Mouse (Mus musculus): Measurements from ENCODE around the gene Casz1. TPM values are rescaled to one million over a fixed set of nuclear protein-coding genes. Genes with fewer than 3 reads are reported as not detected.

Casz1 gene
- total and polyA plus RNA-seq, 2 experiments from 2014 or later, result 2.3 to 6.3 TPM

GRCm38 (mm10) chr4:148853057-148853456 is 48.8 kb downstream of the Casz1 start:
- H3K27me3 ChIP-seq (ENCODE audit: insufficient read depth, low read length), result peaks cover 30% of the 10 kb centered on the region; the same call in 1 of the 2 replicates
- DNase-seq (ENCODE audit: low spot score), result no peak
- H3K4me2 ChIP-seq (ENCODE audit: low read depth, low read length), result no peak overlapping the region

GRCm38 (mm10) chr4:148854093-148854492 is 49.9 kb downstream of the Casz1 start:
- Histone ChIP-seq H3K27me3 (ENCODE audit: insufficient read depth, low read length) (peaks cover 40% of the 10 kb centered on the region), H3K9me3 (ENCODE audit: low read length) (no peaks in the 10 kb centered on the region), H3K9ac (replicated peaks; ENCODE audit: low read length) (no peak overlapping the region), H3K4me3 (ENCODE audit: low read length) (no peak overlapping the region), H3K36me3 (ENCODE audit: insufficient read depth, low read length) (no peaks in the 10 kb centered on the region), H3K4me2 (ENCODE audit: low read depth, low read length) (no peak overlapping the region), H3K4me1 (ENCODE audit: insufficient read depth, low read length) (no peaks in the 10 kb centered on the region), H3K27ac (no peak overlapping the region)
- ATAC-seq (no peak), DNase-seq (ENCODE audit: low spot score) (no peak)
- WGBS, result 29% methylated on average over 2 of the region's 2 CpGs
- TF ChIP-seq CTCF (IDR thresholded peaks at IDR 0.05; ENCODE audit: low read depth), result no peak

More at GRCm38 (mm10) chr4:148853057-148853456, 48.8 kb downstream of the Casz1 start:
- no peak overlapping the region for H3K27ac ChIP-seq
- H3K36me3 ChIP-seq (ENCODE audit: insufficient read depth, low read length), result no peaks in the 10 kb centered on the region
- no peaks in the 10 kb centered on the region for H3K4me1 ChIP-seq (ENCODE audit: insufficient read depth, low read length)
- H3K4me3 ChIP-seq (ENCODE audit: low read length), result no peak overlapping the region
- no peak for ATAC-seq
- TF ChIP-seq CTCF (IDR thresholded peaks at IDR 0.05; ENCODE audit: low read depth), result no peak
- no peak overlapping the region for H3K9ac ChIP-seq (replicated peaks; ENCODE audit: low read length)
- WGBS, result 75% methylated on average over 4 of the region's 4 CpGs
- H3K9me3 ChIP-seq (ENCODE audit: low read length), result no peaks in the 10 kb centered on the region

- no peak overlapping the region for H3K4me3 ChIP-seq (ENCODE audit: low read length)
- no peak overlapping the region for H3K9ac ChIP-seq (replicated peaks; ENCODE audit: low read length)
- no peaks in the 10 kb centered on the region for H3K36me3 ChIP-seq (ENCODE audit: insufficient read depth, low read length)
- ATAC-seq (no peak), DNase-seq (ENCODE audit: low spot score) (no peak)
- TF ChIP-seq CTCF (IDR thresholded peaks at IDR 0.05; ENCODE audit: low read depth), result no peak
- no peak overlapping the region for H3K4me2 ChIP-seq (ENCODE audit: low read depth, low read length)
- H3K27me3 ChIP-seq (ENCODE audit: insufficient read depth, low read length), result peaks cover 44% of the 10 kb centered on the region
- H3K27ac ChIP-seq, result no peak overlapping the region
- no peaks in the 10 kb centered on the region for H3K9me3 ChIP-seq (ENCODE audit: low read length)
- WGBS, result 74% methylated on average over 5 of the region's 5 CpGs
- H3K4me1 ChIP-seq (ENCODE audit: insufficient read depth, low read length), result peaks cover 4% of the 10 kb centered on the region; the same call in 1 of the 2 replicates
Measured at GRCm38 (mm10) chr4:148855527-148855926, 51.3 kb downstream of the Casz1 start.

- Histone ChIP-seq H3K9me3 (ENCODE audit: low read length) (no peaks in the 10 kb centered on the region), H3K4me3 (ENCODE audit: low read length) (no peak overlapping the region), H3K9ac (replicated peaks; ENCODE audit: low read length) (no peak overlapping the region), H3K36me3 (ENCODE audit: insufficient read depth, low read length) (no peaks in the 10 kb centered on the region), H3K4me1 (ENCODE audit: insufficient read depth, low read length) (peaks cover 4% of the 10 kb centered on the region; the same call in 1 of the 2 replicates), H3K27ac (no peak overlapping the region), H3K27me3 (ENCODE audit: insufficient read depth, low read length) (peaks cover 43% of the 10 kb centered on the region), H3K4me2 (ENCODE audit: low read depth, low read length) (no peak overlapping the region)
- WGBS, result 61% methylated on average over 4 of the region's 4 CpGs
- no peak for TF ChIP-seq CTCF (IDR thresholded peaks at IDR 0.05; ENCODE audit: low read depth)
- ATAC-seq, result no peak
- DNase-seq (ENCODE audit: low spot score), result no peak
Measured at GRCm38 (mm10) chr4:148856216-148856615, 52.0 kb downstream of the Casz1 start.

GRCm38 (mm10) chr4:148857398-148858084 is 53.3 kb downstream of the Casz1 start:
- Histone ChIP-seq H3K4me2 (ENCODE audit: low read depth, low read length) (no peak overlapping the region), H3K9ac (replicated peaks; ENCODE audit: low read length) (no peak overlapping the region), H3K9me3 (ENCODE audit: low read length) (no peaks in the 10 kb centered on the region), H3K27me3 (ENCODE audit: insufficient read depth, low read length) (peaks cover 50% of the 10 kb centered on the region), H3K36me3 (ENCODE audit: insufficient read depth, low read length) (no peaks in the 10 kb centered on the region), H3K27ac (no peak overlapping the region), H3K4me3 (ENCODE audit: low read length) (no peak overlapping the region), H3K4me1 (ENCODE audit: insufficient read depth, low read length) (peaks cover 4% of the 10 kb centered on the region; the same call in 1 of the 2 replicates)
- no peak for ATAC-seq
- DNase-seq (ENCODE audit: low spot score), result no peak
- WGBS, result 58% methylated on average over 13 of the region's 13 CpGs
- peak; percentile 40; the same call in 1 of the 2 replicates for TF ChIP-seq CTCF (IDR thresholded peaks at IDR 0.05; ENCODE audit: low read depth)

- Histone ChIP-seq H3K36me3 (ENCODE audit: insufficient read depth, low read length) (no peaks in the 10 kb centered on the region), H3K4me2 (ENCODE audit: low read depth, low read length) (no peak overlapping the region), H3K4me3 (ENCODE audit: low read length) (no peak overlapping the region), H3K9me3 (ENCODE audit: low read length) (no peaks in the 10 kb centered on the region), H3K9ac (replicated peaks; ENCODE audit: low read length) (no peak overlapping the region), H3K4me1 (ENCODE audit: insufficient read depth, low read length) (peaks cover 4% of the 10 kb centered on the region; the same call in 1 of the 2 replicates), H3K27ac (no peak overlapping the region), H3K27me3 (ENCODE audit: insufficient read depth, low read length) (peaks cover 50% of the 10 kb centered on the region)
- DNase-seq (ENCODE audit: low spot score) (no peak), ATAC-seq (no peak)
- WGBS, result 51% methylated on average over 7 of the region's 7 CpGs
- no peak for TF ChIP-seq CTCF (IDR thresholded peaks at IDR 0.05; ENCODE audit: low read depth)
Measured at GRCm38 (mm10) chr4:148858194-148858593, 54.0 kb downstream of the Casz1 start.

GRCm38 (mm10) chr4:148859415-148859814 is 55.2 kb downstream of the Casz1 start:
- 31% methylated on average over 7 of the region's 7 CpGs for WGBS
- peaks cover 47% of the 10 kb centered on the region for H3K27me3 ChIP-seq (ENCODE audit: insufficient read depth, low read length)
- no peak overlapping the region for H3K9ac ChIP-seq (replicated peaks; ENCODE audit: low read length)
- peaks cover 4% of the 10 kb centered on the region; the same call in 1 of the 2 replicates for H3K4me1 ChIP-seq (ENCODE audit: insufficient read depth, low read length)
- TF ChIP-seq CTCF (IDR thresholded peaks at IDR 0.05; ENCODE audit: low read depth), result no peak
- no peak overlapping the region for H3K27ac ChIP-seq
- peak overlapping the region; percentile 23 for H3K4me3 ChIP-seq (ENCODE audit: low read length)
- peak overlapping the region; percentile 51 for H3K4me2 ChIP-seq (ENCODE audit: low read depth, low read length)
- no peak for ATAC-seq
- no peaks in the 10 kb centered on the region for H3K9me3 ChIP-seq (ENCODE audit: low read length)
- no peak for DNase-seq (ENCODE audit: low spot score)
- no peaks in the 10 kb centered on the region for H3K36me3 ChIP-seq (ENCODE audit: insufficient read depth, low read length)

Measured in hindbrain, postnatal 0 days (tissue).